Mouse (Mus musculus): ENCODE measurements around the gene Ptpn7. TPM values are rescaled to one million over a fixed set of nuclear protein-coding genes. Genes with fewer than 3 reads are reported as not detected.

Gene Ptpn7
- total and polyA plus RNA-seq, 3 experiments, result 61.4 to 81.9 (median 81.9) TPM

- TF ChIP-seq MXI1 (IDR thresholded peaks at IDR 0.05; ENCODE audit: low read depth, low read length) (0 out of 2 replicates have a peak, but pooled peaks have one; percentile 23), KAT2A (IDR thresholded peaks at IDR 0.05; ENCODE audit: insufficient replicate concordance, low read length) (no peak), TBP (conservative IDR thresholded peaks at IDR 0.05; ENCODE audit: low read depth, low read length) (peak; percentile 84), ZMIZ1 (IDR thresholded peaks at IDR 0.05; ENCODE audit: low read depth, low read length) (peak; percentile 70; the same call in 1 of the 2 replicates), PAX5 (IDR thresholded peaks at IDR 0.05; ENCODE audit: low read length) (no peak), CHD2 (IDR thresholded peaks at IDR 0.05; ENCODE audit: low read length) (peak; percentile 76; the same call in 1 of the 2 replicates), EP300 (IDR thresholded peaks at IDR 0.05; ENCODE audit: low read length) (peak; percentile 70; the same call in 1 of the 2 replicates), CHD1 (IDR thresholded peaks at IDR 0.05; ENCODE audit: low read depth, low read length) (no peak), E2F4 (IDR thresholded peaks at IDR 0.05; ENCODE audit: insufficient replicate concordance, low read depth, low read length) (no peak), USF1 (IDR thresholded peaks at IDR 0.05; ENCODE audit: low read depth, low read length) (no peak), CTCF (conservative IDR thresholded peaks at IDR 0.05 in 1 of 2, IDR thresholded peaks at IDR 0.05 in 1 of 2; ENCODE audit: low read depth in 2 of 2, low read length in 2 of 2) (no peak), RCOR1 (conservative IDR thresholded peaks at IDR 0.05; ENCODE audit: low read depth, low read length) (no peak), SIN3A (IDR thresholded peaks at IDR 0.05; ENCODE audit: low read length) (peak; percentile 83), MYC (IDR thresholded peaks at IDR 0.05; ENCODE audit: low read depth, low read length) (0 out of 2 replicates have a peak, but pooled peaks have one; percentile 19), MAFK (IDR thresholded peaks at IDR 0.05; ENCODE audit: insufficient replicate concordance, low read length) (no peak), SMC3 (IDR thresholded peaks at IDR 0.05; ENCODE audit: low read depth, low read length) (no peak), BHLHE40 (IDR thresholded peaks at IDR 0.05; ENCODE audit: low read depth, low read length) (no peak; the same call in 1 of the 2 replicates), ETS1 (conservative IDR thresholded peaks at IDR 0.05; ENCODE audit: low read depth, low read length) (peak; percentile 63), GABPA (IDR thresholded peaks at IDR 0.05; ENCODE audit: insufficient replicate concordance, low read depth, low read length) (no peak)
Observed at GRCm38 (mm10) chr1:135131034-135131433, 1.5 kb upstream of the Ptpn7 start (continued).

- no peak for DNase-seq (ENCODE audit: extremely low read depth)
- dilution Hi-C loops (cut with MboI; ENCODE audit: extremely low pct_ligation_motif_present, extremely low pct_unique_long_range_greater_than_20kb, low sequenced_read_pairs) (no loop called here), in situ Hi-C loops (cut with MboI; ENCODE audit: low pct_ligation_motif_present, low pct_unique_long_range_greater_than_20kb, low sequenced_read_pairs) (no loop called here)
- peaks cover 17 to 35% of the 10 kb centered on the region in 2 experiments for H3K36me3 ChIP-seq (replicated peaks in 1 of 2; ENCODE audit: control insufficient read depth in 1 of 2, insufficient read depth in 1 of 2, low read length in 1 of 2)
- no peaks in the 10 kb centered on the region for H3K9me3 ChIP-seq (replicated peaks; ENCODE audit: low read length)
- H3K4me3 ChIP-seq (replicated peaks in 1 of 3; ENCODE audit: low read depth in 2 of 3, low read length in 2 of 3, poor library complexity in 1 of 3), result peak overlapping the region; percentile 24 to 67 (median 65)
- H3K4me1 ChIP-seq (ENCODE audit: control insufficient read depth in 1 of 2, insufficient read depth in 2 of 2), result peaks cover 19 to 69% of the 10 kb centered on the region in 2 experiments
- peak overlapping the region; percentile 96 for H3K27ac ChIP-seq (ENCODE audit: insufficient read depth, low read depth)
- no peak for TF ChIP-seq TCF12 (IDR thresholded peaks at IDR 0.05; ENCODE audit: low read depth, low read length)
- peak; percentile 78; the same call in 1 of the 2 replicates for TF ChIP-seq CHD2 (IDR thresholded peaks at IDR 0.05; ENCODE audit: low read length)
- no peak for TF ChIP-seq SMC3 (IDR thresholded peaks at IDR 0.05; ENCODE audit: low read depth, low read length)
- TF ChIP-seq ETS1 (conservative IDR thresholded peaks at IDR 0.05; ENCODE audit: low read depth, low read length), result no peak; the same call in 1 of the 2 replicates
- TF ChIP-seq ZMIZ1 (IDR thresholded peaks at IDR 0.05; ENCODE audit: low read depth, low read length), result 0 out of 2 replicates have a peak, but pooled peaks have one; percentile 2
- H3K4me2 ChIP-seq (ENCODE audit: insufficient read depth, low read depth, poor library complexity, severe bottlenecking), result peak overlapping the region; percentile 88
- no peaks in the 10 kb centered on the region for H3K27me3 ChIP-seq (replicated peaks)
- H3K9ac ChIP-seq (ENCODE audit: insufficient read depth, low read depth), result peak overlapping the region; percentile 94
- H3K79me2 ChIP-seq (replicated peaks; ENCODE audit: control insufficient read depth, extremely low read depth, insufficient read depth, poor library complexity, severe bottlenecking), result peaks cover 15% of the 10 kb centered on the region
Observed at GRCm38 (mm10) chr1:135131560-135131959, 940 bp upstream of the Ptpn7 start.

Data from CH12.LX (cell line).